Mouse (Mus musculus) skeletal muscle tissue, adult 2 months (tissue): Measurements from ENCODE around the gene Ube2u.

ENCODE experiments used
- DNase-seq: peaks from one replicate; pipeline ENCODE4 v3.0.0-alpha.2; 2012; ENCODE audit warnings: low read depth, low spot score

The Ube2u gene

DNA sequence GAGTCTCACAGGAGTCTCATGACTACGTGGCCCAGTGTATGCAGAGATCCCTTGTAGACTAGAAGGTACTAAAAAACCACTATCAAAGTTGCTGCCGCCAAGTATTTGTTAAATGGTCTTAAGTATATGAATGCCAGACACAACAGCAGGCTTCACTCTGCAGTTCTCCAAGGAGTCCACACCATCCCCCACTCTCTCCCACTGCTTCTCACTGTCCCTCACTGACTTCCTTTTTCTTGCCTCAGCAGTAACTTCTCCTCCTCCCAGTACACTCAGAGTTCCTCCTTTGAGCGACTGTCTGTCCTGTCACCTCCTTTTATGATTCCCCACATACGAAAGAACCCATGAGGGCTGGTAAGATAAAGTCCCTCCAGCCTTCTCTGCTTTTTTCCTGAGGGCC is 69.3 kb downstream of the Ube2u start:
- DNase-seq: no peak

DNA sequence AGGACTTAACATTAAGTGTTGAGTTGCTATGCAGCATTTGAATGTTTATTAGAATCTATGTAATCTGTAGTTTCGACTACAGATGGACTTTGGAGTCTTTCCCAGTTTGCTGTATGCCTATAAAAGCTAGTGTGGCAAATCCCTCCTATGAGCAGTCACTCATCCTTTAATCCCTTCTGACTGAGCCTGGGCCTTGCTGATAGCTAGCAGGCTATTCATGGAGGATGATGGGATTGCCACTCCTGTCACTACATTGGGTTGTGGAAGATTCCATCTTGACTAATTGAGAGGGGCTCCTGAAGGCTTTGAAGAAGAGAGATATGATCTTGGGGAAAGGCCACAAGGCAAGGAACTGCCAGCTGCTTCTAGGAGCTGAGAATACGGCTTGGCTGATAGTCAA is 74.6 kb downstream of the Ube2u start:
- no peak for DNase-seq

DNA sequence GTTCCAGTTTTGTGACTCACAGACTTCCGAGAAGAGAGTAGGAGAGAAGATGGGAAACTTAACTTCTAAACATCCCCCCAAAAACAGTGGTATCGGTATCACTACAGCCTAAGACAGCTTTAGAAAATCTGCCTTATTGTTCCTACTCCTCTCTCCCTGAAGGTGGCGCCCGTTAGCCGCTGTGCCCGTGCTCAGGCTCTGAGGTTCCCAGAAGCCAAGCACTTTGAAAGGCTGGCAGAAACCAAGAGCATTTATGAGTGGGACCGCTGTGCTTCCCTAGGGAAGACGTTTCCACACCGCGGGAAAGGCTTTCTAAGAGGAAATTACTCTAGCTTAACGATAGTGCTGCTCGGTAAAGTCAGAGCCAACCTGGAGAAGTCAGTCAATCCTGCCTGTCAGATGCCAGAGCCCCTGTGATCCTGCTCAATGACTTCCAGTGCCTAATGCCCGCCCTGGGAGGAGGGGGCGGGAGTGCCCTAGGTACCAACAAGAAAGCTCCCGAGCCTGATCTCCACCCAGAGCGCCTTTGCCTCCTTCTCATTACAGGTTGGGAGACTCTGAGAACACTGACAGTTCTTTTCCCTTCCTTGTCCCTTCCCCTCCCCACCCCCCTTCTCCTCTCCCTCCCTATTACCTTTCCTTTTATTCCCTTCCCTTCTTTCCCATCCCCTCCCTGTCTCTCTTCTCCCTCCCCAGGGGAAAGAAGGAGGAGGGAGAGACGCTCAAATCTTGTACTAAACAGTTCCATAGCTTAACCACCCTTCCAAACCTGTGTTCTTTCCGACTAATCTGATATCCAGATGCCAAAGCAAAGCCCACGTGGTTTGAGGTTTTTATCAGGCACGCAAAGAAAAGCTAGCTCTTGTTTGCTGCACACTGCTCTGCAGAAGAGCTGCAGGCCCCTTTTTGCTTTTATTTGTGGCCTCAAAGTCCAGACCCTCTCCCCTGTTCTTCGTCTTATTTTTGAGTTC is 109.9 kb downstream of the Ube2u start:
- DNase-seq: peak; percentile 43

DNA sequence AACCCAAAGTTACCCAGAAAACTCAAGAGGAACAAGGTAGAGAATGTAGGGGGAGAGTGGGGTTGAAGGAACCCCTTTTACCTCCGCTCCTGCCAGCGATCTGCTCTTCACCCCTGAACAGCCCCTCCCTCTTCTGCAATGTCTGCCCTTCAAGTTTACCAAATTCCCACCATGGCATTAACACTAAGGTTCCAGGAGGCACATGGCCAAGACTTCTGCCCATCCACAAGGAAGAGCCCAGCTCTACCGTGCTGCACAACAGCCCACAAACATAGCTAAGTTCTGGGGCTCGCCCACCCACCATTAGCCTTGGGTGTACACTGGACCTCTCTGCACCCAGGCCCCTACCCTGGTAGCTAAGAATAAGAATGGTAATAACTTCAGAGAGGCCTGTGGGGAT is 117.1 kb downstream of the Ube2u start:
- DNase-seq: no peak

DNA sequence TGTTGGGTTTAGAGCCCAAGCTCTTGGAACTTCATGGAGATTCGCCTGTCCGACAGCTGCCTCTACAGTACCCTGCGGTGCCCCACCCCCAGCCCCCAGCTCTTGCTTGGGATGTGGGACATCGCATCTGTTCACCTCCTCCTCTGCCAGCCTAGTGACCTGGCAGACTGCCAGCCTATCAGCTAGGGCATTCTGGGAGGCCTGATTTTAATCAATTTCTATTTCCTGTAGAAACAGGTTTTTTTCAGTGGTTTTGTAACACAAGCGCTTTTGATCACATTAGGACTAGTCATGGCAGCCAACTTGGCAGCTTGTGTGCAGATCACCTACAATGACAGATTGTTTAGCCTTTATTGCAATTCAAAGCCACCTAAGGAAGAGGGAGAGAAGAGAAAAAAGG is 118.0 kb downstream of the Ube2u start:
- no peak for DNase-seq

DNA sequence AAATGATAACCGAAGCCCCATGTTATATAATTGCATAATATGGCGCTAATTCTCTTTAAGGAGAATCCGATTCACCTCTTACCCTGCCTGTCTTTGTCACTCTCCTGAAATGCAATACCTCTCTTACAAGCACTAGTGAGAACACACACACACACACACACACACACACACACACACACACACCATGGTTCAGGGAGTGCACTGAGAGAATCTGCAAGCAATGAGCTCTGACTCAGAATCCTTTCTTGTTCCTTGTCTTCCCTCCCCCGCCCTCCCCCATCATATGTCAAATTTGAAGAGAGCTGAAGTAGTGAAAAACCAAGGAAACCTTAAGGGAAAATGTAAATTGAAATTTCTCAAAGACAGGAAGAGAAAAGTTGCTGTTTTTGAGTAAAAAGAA is 118.4 kb downstream of the Ube2u start:
- no peak for DNase-seq
